Mouse (Mus musculus): ENCODE measurements around the gene Fcho2. TPM values are rescaled to one million over a fixed set of nuclear protein-coding genes. Genes with fewer than 3 reads are reported as not detected.

The Fcho2 gene
- polyA plus RNA-seq, 1 experiment from 2014 or later, result 26.9 TPM

DNA sequence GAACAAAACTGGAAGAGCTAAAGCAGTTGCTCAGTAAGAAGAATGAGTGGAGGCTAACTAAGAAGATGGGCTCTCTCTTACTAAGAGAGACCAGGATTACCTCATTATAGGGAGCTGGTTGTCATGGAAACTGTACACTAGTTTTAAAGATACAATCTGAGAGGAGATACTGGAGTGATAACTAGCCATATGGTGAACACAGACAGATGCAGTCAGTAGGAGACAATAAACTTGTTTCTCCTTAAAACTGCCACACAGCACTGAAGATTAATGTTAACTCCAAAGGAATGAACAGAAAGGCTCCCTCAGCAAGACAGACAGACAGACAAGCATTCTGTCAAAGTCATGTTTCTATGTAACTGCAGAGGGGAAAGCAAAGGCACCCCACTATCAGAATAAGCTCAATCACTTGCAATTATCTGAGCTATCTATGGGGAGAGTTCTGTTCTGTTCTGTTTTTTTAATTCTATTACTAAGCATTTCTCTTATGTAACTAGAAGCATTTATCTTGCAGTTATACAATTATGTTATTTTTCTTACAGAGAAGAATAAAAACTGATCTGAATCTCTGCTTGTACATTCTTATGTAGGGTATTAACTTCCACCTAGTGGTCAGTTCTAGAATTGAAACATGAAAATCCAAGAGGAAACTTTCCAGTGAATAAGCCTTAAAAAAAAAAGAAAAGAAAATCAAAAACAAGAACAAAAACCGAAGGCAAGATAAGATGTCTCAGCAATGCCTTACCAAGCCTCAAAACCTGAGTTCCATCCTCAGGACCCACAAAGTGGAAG, 85.8 kb downstream of the Fcho2 start:
- Histone ChIP-seq H3K4me3 (no peak overlapping the region), H3K9me3 (replicated peaks) (no peaks in the 10 kb centered on the region), H3K36me3 (peaks cover 85% of the 10 kb centered on the region), H3K27me3 (ENCODE audit: low read depth, poor library complexity, severe bottlenecking) (no peaks in the 10 kb centered on the region), H3K27ac (replicated peaks) (no peak overlapping the region), H3K4me1 (0 out of 2 replicates have a peak, but pooled peaks cover 2% of the 10 kb centered on the region)
- 89% methylated on average over 1 of the region's 1 CpGs for WGBS
- DNase-seq (ENCODE audit: low spot score), result no peak

DNA sequence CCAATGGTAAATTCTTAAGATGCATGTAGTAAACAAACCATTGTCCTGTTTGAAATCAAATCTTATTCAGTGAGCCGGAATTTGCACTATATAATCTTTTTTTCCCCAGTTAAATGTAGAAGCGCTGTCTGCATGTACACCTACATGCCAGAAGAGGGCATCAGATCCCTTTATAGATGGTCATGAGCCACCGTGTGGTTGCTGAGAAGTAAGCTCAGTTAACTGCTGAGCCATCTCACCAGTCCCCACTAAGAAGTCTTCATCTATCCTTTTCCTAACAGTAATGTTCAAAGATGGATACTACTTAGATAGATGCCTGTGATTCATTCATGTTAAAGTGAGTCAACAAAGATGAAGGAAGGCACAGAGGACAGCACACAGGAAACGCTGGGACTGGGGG, 88.8 kb downstream of the Fcho2 start:
- 64% methylated on average over 4 of the region's 4 CpGs for WGBS

DNA sequence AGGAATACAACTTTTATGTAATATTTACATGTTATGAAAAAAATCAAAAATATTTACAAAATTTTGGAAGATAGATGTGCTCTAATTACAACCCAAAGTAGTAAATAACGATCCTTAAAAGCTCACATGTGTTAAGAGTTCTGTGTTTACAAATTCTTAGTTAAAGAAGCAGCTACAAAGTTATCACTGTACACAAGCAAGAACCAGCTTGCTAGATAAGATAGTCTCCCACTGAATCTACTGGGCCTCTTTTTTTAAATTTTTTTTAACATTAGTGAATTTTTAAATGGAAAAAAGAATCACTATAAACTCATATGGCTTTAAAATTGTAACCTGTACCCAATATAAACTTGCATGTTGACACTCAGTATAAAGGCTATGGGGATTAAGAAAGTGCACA, 91.8 kb downstream of the Fcho2 start:
- DNase-seq (ENCODE audit: low spot score), result no peak
- Histone ChIP-seq H3K27me3 (ENCODE audit: low read depth, poor library complexity, severe bottlenecking) (no peaks in the 10 kb centered on the region), H3K4me3 (no peak overlapping the region), H3K9me3 (replicated peaks) (no peaks in the 10 kb centered on the region), H3K36me3 (peaks cover 48% of the 10 kb centered on the region), H3K4me1 (0 out of 2 replicates have a peak, but pooled peaks cover 2% of the 10 kb centered on the region), H3K27ac (replicated peaks) (no peak overlapping the region)
- 92% methylated on average over 1 of the region's 1 CpGs for WGBS

More for the DNA sequence above, 88.8 kb downstream of the Fcho2 start:
- H3K27me3 ChIP-seq (ENCODE audit: low read depth, poor library complexity, severe bottlenecking), result no peaks in the 10 kb centered on the region
- peaks cover 73% of the 10 kb centered on the region for H3K36me3 ChIP-seq
- no peak overlapping the region for H3K4me3 ChIP-seq
- 0 out of 2 replicates have a peak, but pooled peaks cover 2% of the 10 kb centered on the region for H3K4me1 ChIP-seq
- no peaks in the 10 kb centered on the region for H3K9me3 ChIP-seq (replicated peaks)
- no peak for DNase-seq (ENCODE audit: low spot score)
- no peak overlapping the region for H3K27ac ChIP-seq (replicated peaks)

DNA sequence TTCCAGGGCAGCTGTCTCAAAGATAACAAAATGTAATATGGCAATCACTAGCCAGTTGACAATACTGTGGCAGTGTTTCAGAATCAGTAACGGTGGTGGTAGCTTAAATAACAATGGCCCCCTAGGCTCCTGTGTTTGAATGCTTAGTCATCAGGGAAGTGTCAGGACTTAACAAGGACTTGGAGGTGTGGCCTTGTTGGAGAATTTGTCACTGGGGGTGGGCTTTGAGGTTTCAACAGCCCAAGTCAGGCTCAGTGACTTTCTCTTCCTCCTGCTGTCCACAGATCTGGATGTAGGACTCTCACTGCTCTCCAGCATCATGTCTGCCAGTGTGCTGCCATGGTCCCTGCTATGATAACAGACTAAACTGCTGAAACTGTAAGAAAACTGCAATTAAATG, 93.0 kb downstream of the Fcho2 start:
- WGBS, result 54% methylated on average over 1 of the region's 1 CpGs
- Histone ChIP-seq H3K27ac (replicated peaks) (no peak overlapping the region), H3K9me3 (replicated peaks) (no peaks in the 10 kb centered on the region), H3K4me3 (no peak overlapping the region), H3K36me3 (peaks cover 38% of the 10 kb centered on the region), H3K27me3 (ENCODE audit: low read depth, poor library complexity, severe bottlenecking) (no peaks in the 10 kb centered on the region), H3K4me1 (no peaks in the 10 kb centered on the region)
- no peak for DNase-seq (ENCODE audit: low spot score)

DNA sequence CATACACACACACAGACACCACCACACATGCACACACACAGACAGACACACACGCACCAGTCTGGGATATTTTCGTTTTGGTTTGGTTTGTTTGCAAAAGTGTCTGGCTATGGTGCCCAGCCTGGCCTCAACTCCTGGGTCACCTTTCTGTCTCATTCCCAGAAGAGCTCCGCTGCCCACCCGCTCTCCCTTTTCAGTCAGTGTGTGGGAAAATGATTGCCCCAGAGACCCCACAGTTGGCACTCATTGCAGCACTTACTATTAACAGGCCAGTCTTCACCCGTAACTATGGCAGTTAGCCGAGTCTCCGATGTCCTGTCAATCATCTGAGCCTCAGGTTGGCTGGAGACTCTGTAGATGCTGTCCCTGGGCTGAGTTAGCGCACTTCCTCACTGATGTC, 99.1 kb downstream of the Fcho2 start:
- H3K9me3 ChIP-seq (replicated peaks), result no peaks in the 10 kb centered on the region
- no peak overlapping the region for H3K27ac ChIP-seq (replicated peaks)
- H3K4me1 ChIP-seq, result no peaks in the 10 kb centered on the region
- H3K36me3 ChIP-seq, result no peaks in the 10 kb centered on the region
- no peaks in the 10 kb centered on the region for H3K27me3 ChIP-seq (ENCODE audit: low read depth, poor library complexity, severe bottlenecking)
- 91% methylated on average over 8 of the region's 8 CpGs for WGBS
- no peak overlapping the region for H3K4me3 ChIP-seq
- no peak for DNase-seq (ENCODE audit: low spot score)

DNA sequence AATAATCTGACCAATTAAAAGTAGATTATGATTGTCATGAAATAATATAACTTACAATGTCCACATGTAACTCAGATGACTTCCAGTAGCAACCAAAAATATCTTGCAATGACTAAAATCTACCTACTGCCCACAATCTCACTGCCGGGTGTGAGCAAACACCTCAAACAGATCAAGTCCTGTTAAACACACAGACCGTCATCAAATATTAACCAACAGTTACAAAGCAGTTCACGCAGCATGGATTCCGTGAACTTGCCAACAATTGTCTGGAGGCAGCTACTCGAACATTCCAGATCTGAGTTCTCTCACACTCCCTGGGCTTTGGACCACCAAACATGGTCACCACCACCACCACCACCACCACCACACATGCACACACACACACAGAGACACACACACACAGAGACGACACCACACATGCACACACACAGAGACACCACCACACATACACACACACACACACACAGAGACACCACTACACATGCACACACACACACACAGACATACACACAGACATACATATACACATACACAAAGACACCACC, 99.7 kb downstream of the Fcho2 start:
- no peaks in the 10 kb centered on the region for H3K27me3 ChIP-seq (ENCODE audit: low read depth, poor library complexity, severe bottlenecking)
- DNase-seq (ENCODE audit: low spot score), result peak; percentile 5
- no peak overlapping the region for H3K4me3 ChIP-seq
- H3K4me1 ChIP-seq, result no peaks in the 10 kb centered on the region
- H3K36me3 ChIP-seq, result no peaks in the 10 kb centered on the region
- H3K27ac ChIP-seq (replicated peaks), result no peak overlapping the region
- H3K9me3 ChIP-seq (replicated peaks), result no peaks in the 10 kb centered on the region
- WGBS, result 90% methylated on average over 6 of the region's 6 CpGs

DNA sequence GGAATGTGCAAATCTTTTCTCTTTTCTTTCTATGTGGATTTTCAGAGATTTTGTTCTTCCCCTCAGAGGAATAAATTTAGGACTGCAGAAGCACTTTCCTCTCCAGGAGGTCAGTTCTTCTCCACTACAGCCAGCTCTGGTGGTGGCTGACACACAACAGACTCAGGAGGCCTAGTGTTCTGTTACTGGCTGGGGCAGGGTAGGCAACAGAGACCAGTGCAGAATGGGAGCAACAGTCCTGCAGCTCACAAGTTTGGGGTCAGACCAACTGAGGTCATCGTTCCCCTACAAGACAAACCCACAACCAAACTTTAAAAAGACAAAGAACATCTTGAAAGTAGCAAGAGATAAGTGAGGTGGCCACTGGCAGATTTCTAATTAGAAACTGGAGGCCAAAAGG, 104.6 kb downstream of the Fcho2 start:
- Histone ChIP-seq H3K4me3 (no peak overlapping the region), H3K9me3 (replicated peaks) (no peaks in the 10 kb centered on the region), H3K27me3 (ENCODE audit: low read depth, poor library complexity, severe bottlenecking) (no peaks in the 10 kb centered on the region), H3K36me3 (no peaks in the 10 kb centered on the region), H3K27ac (replicated peaks) (no peak overlapping the region), H3K4me1 (no peaks in the 10 kb centered on the region)
- no peak for DNase-seq (ENCODE audit: low spot score)
- WGBS, result 95% methylated on average over 1 of the region's 1 CpGs

DNA sequence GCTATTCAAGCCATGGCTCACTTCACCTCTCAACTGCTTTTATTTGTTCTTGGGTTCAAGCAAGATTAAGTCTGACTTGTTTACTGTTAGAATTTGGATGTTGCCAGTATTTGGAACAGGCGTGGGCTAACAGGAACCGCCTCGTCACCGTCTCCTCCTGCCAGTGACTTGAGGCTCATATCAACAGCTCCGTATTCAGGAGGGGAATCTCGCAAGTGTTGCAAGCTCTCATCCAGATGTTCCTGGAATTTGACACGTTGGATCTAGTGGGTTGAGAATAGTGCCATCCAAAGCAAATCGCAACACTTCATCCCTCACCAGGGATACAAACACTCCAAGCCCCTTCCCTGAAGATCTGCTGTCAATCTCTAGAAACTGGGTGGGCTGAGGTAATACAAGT, 105.0 kb downstream of the Fcho2 start:
- Histone ChIP-seq H3K4me1 (no peaks in the 10 kb centered on the region), H3K36me3 (no peaks in the 10 kb centered on the region), H3K27ac (replicated peaks) (no peak overlapping the region), H3K27me3 (ENCODE audit: low read depth, poor library complexity, severe bottlenecking) (no peaks in the 10 kb centered on the region), H3K9me3 (replicated peaks) (no peaks in the 10 kb centered on the region), H3K4me3 (no peak overlapping the region)
- DNase-seq (ENCODE audit: low spot score), result no peak
- WGBS, result 75% methylated on average over 8 of the region's 8 CpGs

DNA sequence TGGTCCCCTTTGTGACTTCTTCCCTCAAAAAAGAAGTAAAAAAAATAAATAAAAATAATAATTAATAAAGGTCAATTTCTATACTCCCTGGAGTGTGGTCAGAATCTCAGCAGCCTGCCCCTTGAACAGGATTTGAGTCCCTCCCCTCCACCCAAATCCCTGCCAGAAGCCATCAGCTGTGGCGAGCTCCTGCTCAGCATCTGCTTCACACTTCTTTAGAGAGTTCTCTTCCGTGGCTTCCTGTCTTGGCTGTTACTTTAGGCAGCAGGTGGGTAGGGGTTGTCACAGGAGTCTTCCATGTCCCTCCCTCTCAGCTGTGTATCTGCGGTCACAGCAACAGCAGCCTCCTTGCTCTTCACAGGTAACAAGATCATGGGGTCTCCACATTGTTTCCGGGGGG, 109.7 kb downstream of the Fcho2 start:
- Histone ChIP-seq H3K9me3 (replicated peaks) (no peaks in the 10 kb centered on the region), H3K27ac (replicated peaks) (no peak overlapping the region), H3K36me3 (no peaks in the 10 kb centered on the region), H3K4me3 (no peak overlapping the region), H3K4me1 (no peaks in the 10 kb centered on the region), H3K27me3 (ENCODE audit: low read depth, poor library complexity, severe bottlenecking) (no peaks in the 10 kb centered on the region)
- DNase-seq (ENCODE audit: low spot score), result no peak
- 76% methylated on average over 4 of the region's 4 CpGs for WGBS

DNA sequence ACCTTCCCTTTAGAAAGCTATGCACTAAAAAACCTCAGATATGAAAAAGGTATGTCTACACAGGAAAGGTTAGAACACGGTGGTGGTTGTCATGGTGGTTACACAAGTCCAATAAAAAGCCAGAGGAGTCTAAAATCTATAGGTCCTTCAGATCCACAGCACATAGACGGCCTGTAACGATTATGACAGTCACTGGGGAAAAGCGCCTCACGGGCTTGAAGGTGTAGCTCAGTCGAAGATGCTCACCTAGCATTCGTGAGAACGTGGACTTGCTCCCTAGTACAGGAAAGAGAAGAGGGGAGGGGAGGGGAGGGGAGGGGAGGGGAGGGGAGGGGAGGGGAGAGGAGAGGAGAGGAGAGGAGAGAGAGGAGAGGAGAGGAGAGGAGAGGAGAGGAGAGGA, 111.5 kb downstream of the Fcho2 start:
- Histone ChIP-seq H3K36me3 (no peaks in the 10 kb centered on the region), H3K27me3 (ENCODE audit: low read depth, poor library complexity, severe bottlenecking) (no peaks in the 10 kb centered on the region), H3K9me3 (replicated peaks) (no peaks in the 10 kb centered on the region), H3K27ac (replicated peaks) (no peak overlapping the region), H3K4me3 (no peak overlapping the region), H3K4me1 (no peaks in the 10 kb centered on the region)
- 86% methylated on average over 8 of the region's 8 CpGs for WGBS
- DNase-seq (ENCODE audit: low spot score), result no peak

DNA sequence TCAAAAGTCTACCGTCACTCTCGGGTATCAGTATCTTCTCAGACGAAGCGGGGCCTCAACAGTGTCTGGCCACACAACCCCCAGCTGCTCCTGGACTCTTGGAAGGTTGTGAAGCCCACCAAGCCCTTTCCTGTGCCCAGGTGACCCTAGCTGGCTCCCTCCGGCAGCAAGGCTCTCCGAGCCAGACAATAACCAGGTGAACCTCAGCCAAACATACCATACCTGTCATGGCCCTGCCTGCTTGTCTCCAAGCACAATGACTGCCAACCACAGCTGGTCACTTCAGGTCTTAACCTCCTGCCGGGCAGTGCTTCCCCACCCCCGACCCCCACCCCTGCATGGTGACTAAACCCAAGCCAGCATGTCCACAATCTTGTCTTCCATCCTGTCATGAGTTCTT, 112.9 kb downstream of the Fcho2 start:
- no peaks in the 10 kb centered on the region for H3K36me3 ChIP-seq
- DNase-seq (ENCODE audit: low spot score), result no peak
- no peak overlapping the region for H3K27ac ChIP-seq (replicated peaks)
- no peaks in the 10 kb centered on the region for H3K9me3 ChIP-seq (replicated peaks)
- no peaks in the 10 kb centered on the region for H3K27me3 ChIP-seq (ENCODE audit: low read depth, poor library complexity, severe bottlenecking)
- no peak overlapping the region for H3K4me3 ChIP-seq
- H3K4me1 ChIP-seq, result no peaks in the 10 kb centered on the region
- 89% methylated on average over 8 of the region's 8 CpGs for WGBS

DNA sequence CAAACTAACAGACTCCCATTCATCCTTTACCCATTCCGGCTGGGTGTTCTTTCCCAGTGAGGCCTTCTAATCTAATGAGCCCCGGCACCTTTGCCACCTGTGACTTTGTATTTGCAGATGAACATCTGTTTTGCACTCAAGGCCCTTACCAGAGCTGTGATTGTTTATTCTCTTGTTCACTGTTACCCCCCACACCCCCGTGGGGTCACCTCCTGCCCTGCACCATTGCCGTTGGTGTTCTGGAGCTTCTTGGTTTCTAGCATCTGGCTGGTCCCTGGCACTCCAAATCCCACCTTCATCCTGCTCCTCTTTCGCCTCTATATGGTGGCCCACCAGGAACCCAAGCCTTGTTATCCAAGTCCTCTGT, 114.0 kb downstream of the Fcho2 start:
- no peak for DNase-seq (ENCODE audit: low spot score)
- no peaks in the 10 kb centered on the region for H3K36me3 ChIP-seq
- no peak overlapping the region for H3K4me3 ChIP-seq
- H3K27ac ChIP-seq (replicated peaks), result no peak overlapping the region
- H3K4me1 ChIP-seq, result no peaks in the 10 kb centered on the region
- 84% methylated on average over 5 of the region's 5 CpGs for WGBS
- no peaks in the 10 kb centered on the region for H3K9me3 ChIP-seq (replicated peaks)
- peaks cover 6% of the 10 kb centered on the region for H3K27me3 ChIP-seq (ENCODE audit: low read depth, poor library complexity, severe bottlenecking)

DNA sequence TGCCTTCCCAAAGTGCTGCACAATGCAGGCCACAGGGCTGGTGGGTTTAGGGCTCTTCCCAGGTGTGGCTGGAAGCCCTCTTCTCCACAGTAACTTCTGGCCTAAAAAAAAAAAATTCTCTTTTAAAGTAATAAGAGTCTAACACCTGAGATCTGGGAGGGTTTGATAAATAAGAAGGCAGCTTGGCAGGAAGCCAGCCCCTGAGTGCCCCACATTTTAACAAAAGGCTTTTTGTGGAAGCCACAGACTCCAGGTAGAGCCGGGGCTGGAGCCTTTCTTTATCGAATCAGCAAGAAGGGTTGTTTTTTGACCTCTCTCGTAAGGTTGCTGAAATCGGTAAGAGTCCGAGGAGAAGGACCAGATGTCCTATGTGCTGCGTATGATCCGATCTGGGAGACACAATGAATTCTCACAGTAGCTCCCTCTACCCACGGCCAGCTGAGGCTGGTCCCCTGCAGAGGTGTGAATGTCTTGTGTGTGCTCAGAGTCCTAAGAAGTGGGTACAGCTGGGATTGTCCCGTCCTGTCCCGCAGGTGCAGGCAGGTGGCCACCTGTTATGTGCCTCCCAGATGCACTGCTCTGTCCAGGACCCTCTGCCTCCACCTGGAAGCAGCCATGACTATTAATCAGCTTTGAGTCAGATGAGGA, 114.5 kb downstream of the Fcho2 start:
- WGBS, result 83% methylated on average over 10 of the region's 10 CpGs
- Histone ChIP-seq H3K27ac (replicated peaks) (no peak overlapping the region), H3K27me3 (ENCODE audit: low read depth, poor library complexity, severe bottlenecking) (peaks cover 11% of the 10 kb centered on the region), H3K36me3 (no peaks in the 10 kb centered on the region), H3K4me3 (no peak overlapping the region), H3K9me3 (replicated peaks) (no peaks in the 10 kb centered on the region), H3K4me1 (0 out of 2 replicates have a peak, but pooled peaks cover under 1% of the 10 kb centered on the region)
- no peak for DNase-seq (ENCODE audit: low spot score)

All from midbrain, embryonic 10.5 days (tissue).